Mouse (Mus musculus) adrenal gland, adult 18-20 months (tissue): ENCODE results near the gene Rasl11b. TPM values are rescaled to one million over a fixed set of nuclear protein-coding genes. Genes with fewer than 3 reads are reported as not detected.

Source experiments
- DNase-seq, 2 experiments: peaks; one replicate each; pipeline ENCODE4 v3.0.0; 2021 to 2022; ENCODE audit warnings: low spot score in 2 of 2
- long read RNA-seq, 2 experiments: library from polyadenylated mRNA; stranded (forward); transcript quantifications; one replicate each; pipeline ENCODE4 v2.0.0; 2021
- total RNA-seq, 2 experiments: library from RNA; stranded (reverse); gene quantifications; 1 replicate in 1 of 2; 2 replicates in 1 of 2; pipeline ENCODE4 v1.2.3; 2021

The Rasl11b gene
- 10 to 100 TPM; 20.2 to 23.0 TPM for total RNA-seq
- long read RNA-seq, experiment 1, transcript Rasl11b-201 (4 exons, 1,812 nt), result major isoform, 17 of 17 reads
- long read RNA-seq, experiment 1, partial matches to known transcripts, result 0 of 17 reads
- long read RNA-seq, experiment 1, other reads (novel, unspliced or antisense), result 0 of 17 reads
- long read RNA-seq, experiment 2, transcript Rasl11b-201 (4 exons, 1,812 nt), result major isoform, 32 of 33 reads
- long read RNA-seq, experiment 2, partial matches to known transcripts, result 0 of 33 reads
- long read RNA-seq, experiment 2, other reads (novel, unspliced or antisense), result 0 of 33 reads

DNA sequence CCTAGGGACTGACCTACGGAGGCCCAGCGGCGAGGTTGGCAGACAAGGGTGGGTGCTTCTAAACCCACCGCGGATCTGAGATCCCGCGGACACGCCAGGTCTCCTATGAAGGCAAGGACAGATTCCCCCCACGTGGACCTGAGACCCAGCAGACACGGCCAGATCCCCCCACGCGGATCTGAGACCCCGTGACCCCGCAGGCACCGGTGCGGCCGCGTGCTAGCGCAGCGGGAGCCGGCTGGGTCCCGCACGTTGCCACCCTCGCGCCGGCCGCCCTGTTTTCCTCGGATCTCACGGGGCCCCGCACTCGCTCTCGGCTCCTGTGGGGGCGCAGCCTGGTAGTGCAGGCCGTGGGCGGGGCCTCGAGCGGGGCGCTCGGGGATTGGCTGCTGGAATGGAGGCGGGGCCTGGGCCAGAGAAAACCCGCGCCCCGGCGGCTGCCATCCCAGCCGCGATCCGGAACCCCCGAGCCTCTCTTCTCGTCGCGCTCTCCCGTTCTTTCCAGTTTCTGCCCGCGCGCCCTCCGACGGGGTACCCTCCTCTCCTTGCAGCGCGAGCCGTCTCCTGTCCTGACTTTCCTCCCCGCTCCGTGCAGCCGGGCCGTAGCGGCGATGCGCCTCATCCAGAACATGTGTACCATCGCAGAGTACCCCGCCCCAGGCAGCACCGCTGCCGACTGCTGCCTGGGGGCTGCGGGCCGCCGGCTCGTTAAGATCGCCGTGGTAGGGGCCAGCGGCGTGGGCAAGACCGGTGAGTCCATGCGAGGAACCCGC lies at the start of gene Rasl11b:
Gene Rasl11b (plus strand): TSS at position 446 of the 773 bp plus-strand sequence.
- DNase-seq, result peak; percentile 93 to 94

- DNase-seq, result no peak
Measured at GRCm38 (mm10) chr5:74147631-74148030, 47.5 kb upstream of the Rasl11b start.

DNA sequence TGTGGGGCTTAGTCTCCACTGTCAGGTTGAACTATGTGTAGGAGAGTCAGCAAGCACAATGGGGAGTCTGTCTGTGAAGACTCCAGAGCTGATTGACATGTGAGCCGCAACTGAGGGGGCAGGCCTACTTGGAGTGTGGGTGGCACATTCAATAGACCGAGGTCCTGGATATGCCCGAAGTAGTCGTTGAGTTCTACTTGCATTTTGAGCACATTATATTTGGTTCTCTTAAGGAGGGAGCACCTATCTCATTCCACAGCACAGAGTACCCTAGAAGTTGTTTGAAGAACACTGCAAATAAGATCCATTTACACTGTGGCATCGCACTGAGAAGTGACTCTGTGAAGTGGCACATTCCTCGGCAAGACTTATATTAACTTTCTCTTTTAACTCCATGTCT lies 45.1 kb upstream of the Rasl11b start:
- no peak for DNase-seq

- DNase-seq, result no peak
Measured at GRCm38 (mm10) chr5:74151774-74152173, 43.3 kb upstream of the Rasl11b start.

DNA sequence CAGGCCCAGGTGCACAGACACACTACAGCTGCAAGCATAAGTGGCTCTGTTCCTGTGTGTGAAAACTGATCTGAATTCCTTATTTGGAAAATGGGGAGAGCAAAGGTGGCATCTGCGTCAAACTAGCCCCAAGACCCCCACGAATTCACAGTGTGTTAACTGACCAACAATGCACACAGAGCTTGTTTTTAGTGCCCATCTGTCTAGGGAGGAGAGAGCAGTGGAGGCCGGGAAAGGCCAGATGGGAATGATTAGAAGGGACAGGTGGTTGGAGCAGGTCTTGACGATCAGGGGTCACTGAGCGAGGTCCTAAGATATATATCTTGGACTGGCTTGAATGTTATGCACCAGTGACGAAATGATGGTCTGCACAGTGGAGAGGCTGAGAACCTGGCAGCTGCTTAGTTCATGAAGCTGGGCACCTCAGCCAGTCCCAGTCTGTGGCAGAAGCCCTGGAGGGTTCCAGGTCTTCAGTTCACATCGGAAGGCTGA lies 39.2 kb upstream of the Rasl11b start:
- no peak for DNase-seq

DNA sequence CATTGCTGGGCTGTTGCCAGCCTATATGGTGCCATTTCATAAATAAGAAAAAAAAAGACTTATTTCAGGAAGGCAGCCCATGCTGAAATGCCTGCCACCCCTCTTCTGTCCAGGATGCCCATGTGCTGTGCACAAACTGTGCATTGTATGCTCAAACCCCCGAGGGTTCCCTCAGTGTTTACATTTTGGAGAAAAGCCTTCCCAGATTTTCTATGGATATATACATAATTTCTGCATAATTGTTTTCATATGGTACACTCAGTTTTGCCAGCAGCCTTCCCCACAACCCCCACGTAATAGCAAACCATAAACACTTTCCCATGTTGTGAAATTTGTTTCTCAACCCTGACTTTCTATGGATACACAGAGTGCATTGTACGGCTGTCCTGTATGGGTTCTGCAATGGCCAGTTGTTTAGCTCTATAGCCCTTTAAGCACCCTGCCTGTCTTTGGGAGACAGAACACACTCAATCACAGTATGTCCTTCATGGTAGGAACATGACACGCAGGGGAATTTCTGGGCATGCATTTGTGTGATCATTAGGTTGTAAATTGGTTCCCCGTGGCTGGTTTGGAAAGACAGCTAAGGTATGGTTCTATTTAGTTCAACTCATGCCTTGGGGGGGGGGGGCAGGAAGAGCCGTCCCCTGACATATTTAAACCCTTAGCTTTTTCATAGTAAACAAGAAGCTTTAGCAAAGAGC lies 36.0 kb upstream of the Rasl11b start:
- DNase-seq, result no peak

GRCm38 (mm10) chr5:74159906-74160305 lies 35.2 kb upstream of the Rasl11b start:
- peak in 1 of 2 experiments; percentile 10 for DNase-seq

- no peak for DNase-seq
Measured at GRCm38 (mm10) chr5:74160349-74160748, 34.7 kb upstream of the Rasl11b start.

GRCm38 (mm10) chr5:74161297-74161926 lies 33.7 kb upstream of the Rasl11b start:
- DNase-seq, result peak in 1 of 2 experiments; percentile 10

- no peak for DNase-seq
Measured at GRCm38 (mm10) chr5:74162013-74162412, 33.1 kb upstream of the Rasl11b start.

DNA sequence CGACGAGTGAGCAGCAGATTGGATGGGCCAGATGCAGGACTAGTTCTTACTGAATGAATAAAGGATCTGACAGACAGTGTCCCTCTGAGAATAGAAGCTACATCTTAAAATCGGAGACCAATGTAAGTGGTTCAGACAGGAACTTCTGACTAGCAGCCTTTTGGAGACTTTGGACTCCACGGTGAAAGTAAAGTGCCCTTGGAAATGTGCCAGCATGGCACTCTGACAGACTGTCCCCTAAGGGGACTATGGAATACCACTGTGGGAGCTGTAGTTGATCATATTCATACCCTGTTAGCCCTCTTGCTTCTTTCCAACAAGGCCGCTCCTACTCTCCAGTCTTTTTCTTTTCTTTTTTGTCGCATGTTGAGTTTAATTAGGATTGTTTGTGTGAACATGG lies 31.9 kb upstream of the Rasl11b start:
- DNase-seq, result no peak

DNA sequence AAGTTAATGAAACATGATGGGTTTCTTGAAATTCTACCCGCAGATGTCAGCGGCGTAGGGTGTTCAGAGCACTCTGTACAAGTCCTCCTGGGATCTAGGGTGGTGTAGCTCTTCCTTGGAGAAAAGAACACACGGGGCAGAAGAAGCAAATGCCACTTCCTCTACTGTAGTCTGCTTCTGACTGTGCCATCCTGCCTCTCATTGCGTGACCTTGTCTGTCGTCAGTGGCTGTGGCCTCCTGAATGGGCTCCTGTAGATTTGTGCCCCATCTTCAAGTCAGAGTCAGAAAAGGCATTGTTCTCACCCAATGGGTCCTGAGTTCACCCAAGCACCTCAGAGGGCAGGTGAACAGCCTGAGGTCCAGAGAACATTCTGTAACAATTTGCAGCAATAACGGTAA lies 30.5 kb upstream of the Rasl11b start:
- DNase-seq, result no peak

- no peak for DNase-seq
Measured at GRCm38 (mm10) chr5:74166642-74167041, 28.4 kb upstream of the Rasl11b start.

GRCm38 (mm10) chr5:74168085-74168484 lies 27.0 kb upstream of the Rasl11b start:
- DNase-seq, result no peak

- DNase-seq, result no peak
Measured at GRCm38 (mm10) chr5:74171768-74172167, 23.3 kb upstream of the Rasl11b start.

DNA sequence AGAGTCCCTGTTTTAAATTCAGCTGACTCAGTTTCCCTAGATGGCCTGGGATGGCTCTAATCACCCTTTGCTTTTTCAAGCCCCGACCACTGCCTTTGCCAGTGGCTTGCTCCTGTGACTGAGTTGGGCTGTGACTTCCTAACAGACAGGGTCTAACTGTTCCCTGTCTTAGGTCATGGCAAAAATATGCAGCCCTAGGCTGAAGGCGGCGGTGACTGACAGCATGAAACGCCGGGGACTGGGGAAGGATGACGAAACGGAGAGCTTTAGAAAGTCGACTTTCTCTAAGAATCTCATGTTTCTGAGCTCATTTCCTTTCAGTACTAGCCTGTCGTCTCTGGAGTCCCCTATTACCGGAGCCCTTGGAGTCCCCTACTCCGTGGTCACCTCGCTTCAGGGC lies 22.9 kb upstream of the Rasl11b start:
- no peak for DNase-seq

- DNase-seq, result no peak
Measured at GRCm38 (mm10) chr5:74173162-74173844, 21.8 kb upstream of the Rasl11b start.

- DNase-seq, result no peak
Measured at GRCm38 (mm10) chr5:74175526-74176270, 19.4 kb upstream of the Rasl11b start.

DNA sequence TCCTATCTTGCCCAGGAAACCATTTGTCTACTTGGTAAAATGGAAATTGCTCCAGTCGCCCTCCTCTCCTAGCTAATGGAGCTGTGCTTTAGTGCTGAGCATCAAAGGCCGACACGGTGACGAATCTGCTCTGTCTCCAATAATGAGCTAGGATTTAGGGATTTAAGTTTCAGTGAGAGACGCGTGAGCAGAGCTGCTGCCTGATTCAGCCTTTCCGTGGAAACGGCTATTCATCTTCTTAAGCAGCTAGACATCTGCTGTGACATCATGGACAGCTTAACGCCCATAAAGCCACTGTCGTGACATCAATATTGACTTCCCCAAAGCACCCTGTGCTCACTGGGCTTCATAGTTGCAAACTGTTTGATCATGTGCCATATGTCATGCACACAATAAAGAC lies 14.9 kb upstream of the Rasl11b start:
- no peak for DNase-seq

- no peak for DNase-seq
Measured at GRCm38 (mm10) chr5:74183118-74183517, 12.0 kb upstream of the Rasl11b start.
